Mouse (Mus musculus) olfactory bulb, adult 2 months (tissue): ENCODE data around the gene Kcna6.

ENCODE experiments used
- CTCF ChIP-seq: fragments of 200-500 bp; IDR thresholded peaks from 2 replicates; pipeline ENCODE4 v1.5.1; 2012; ENCODE audit warnings: low read depth, mild to moderate bottlenecking, low read length, moderate library complexity; ENCODE audit not compliant: insufficient read depth
- POLR2A ChIP-seq: fragments of 200-500 bp; IDR thresholded peaks from 2 replicates; pipeline ENCODE4 v1.6.1; 2012; ENCODE audit warnings: mild to moderate bottlenecking, low read depth, low read length, moderate library complexity; ENCODE audit not compliant: insufficient read depth

DNA sequence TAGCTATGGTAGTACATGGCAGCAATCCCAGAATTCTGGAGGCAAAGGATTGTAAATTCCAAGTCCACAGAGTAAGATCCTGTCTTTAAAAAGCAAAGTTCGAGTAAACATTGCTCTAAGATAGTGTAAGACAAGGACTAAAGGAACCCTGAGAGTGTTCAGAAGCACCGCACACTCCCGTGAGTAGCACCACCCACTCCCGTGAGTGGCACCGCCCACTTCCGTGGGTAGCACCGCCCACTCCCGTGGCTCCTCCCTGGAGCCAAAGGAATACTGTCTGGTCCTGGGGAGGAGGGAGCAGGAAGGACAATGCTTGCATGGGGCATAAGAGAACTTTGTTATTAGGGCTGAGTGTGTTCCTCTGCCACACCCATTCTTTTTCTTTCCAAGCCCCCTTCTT is 48.4 kb upstream of the Kcna6 start:
- no peak for TF ChIP-seq CTCF
- no peak for TF ChIP-seq POLR2A
